Mouse (Mus musculus): ENCODE measurements at regions not wholly inside any gene's neighbourhood (a gene's known extent, or its start where the extent isn't known, plus 50 kb on each side); places are given as distances from the start of the nearest gene placed in this dataset.

DNA sequence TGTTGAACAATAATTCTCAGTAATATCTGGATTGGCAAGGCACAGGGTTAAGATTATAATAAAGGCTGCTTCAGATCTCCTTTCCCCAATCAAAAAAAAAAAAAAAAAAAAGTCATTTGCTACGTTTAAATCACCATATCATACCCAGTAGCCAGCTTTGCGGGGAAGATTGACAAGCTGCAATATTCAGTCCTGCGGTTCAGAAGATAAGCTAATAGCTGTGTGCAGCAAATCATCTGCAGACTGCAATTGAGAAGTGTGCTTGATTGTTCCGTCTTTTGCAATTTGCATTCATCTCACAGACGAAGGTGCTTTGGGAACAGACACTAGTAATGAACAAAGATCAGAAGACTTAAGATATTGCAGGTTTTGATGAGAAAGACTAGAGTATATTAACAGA, 163.8 kb upstream of the Dsel start:
- peaks cover 5% of the 10 kb centered on the region for H3K9me3 ChIP-seq (replicated peaks; ENCODE audit: low read length)
- H3K9ac ChIP-seq (ENCODE audit: insufficient read depth, low read depth) = no peak overlapping the region
- no peaks in the 10 kb centered on the region for H3K4me1 ChIP-seq (ENCODE audit: control insufficient read depth in 1 of 2, insufficient read depth in 2 of 2)
- no peak for TF ChIP-seq MEF2A (IDR thresholded peaks at IDR 0.05; ENCODE audit: borderline replicate concordance, low read depth, low read length)
- TF ChIP-seq ELF1 (IDR thresholded peaks at IDR 0.05; ENCODE audit: low read depth, low read length) = no peak
- no peak for TF ChIP-seq BHLHE40 (IDR thresholded peaks at IDR 0.05; ENCODE audit: low read depth, low read length)
- no peak for TF ChIP-seq SMC3 (IDR thresholded peaks at IDR 0.05; ENCODE audit: low read depth, low read length)
- no peak for TF ChIP-seq POLR2AphosphoS2 (IDR thresholded peaks at IDR 0.05; ENCODE audit: low read depth, low read length)
- no peak for TF ChIP-seq CHD1 (IDR thresholded peaks at IDR 0.05; ENCODE audit: low read depth, low read length)
- no peaks in the 10 kb centered on the region for H3K79me2 ChIP-seq (replicated peaks; ENCODE audit: control insufficient read depth, extremely low read depth, insufficient read depth, poor library complexity, severe bottlenecking)
- dilution Hi-C loops (cut with MboI; ENCODE audit: extremely low pct_ligation_motif_present, extremely low pct_unique_long_range_greater_than_20kb, low sequenced_read_pairs) (no loop called here), in situ Hi-C loops (cut with MboI; ENCODE audit: low pct_ligation_motif_present, low pct_unique_long_range_greater_than_20kb, low sequenced_read_pairs) (no loop called here)
- no peaks in the 10 kb centered on the region for H3K27me3 ChIP-seq (replicated peaks)
- no peak overlapping the region for H3K27ac ChIP-seq (ENCODE audit: insufficient read depth, low read depth)
- no peak overlapping the region for H3K4me2 ChIP-seq (ENCODE audit: insufficient read depth, low read depth, poor library complexity, severe bottlenecking)
- no peaks in the 10 kb centered on the region for H3K36me3 ChIP-seq (replicated peaks in 1 of 2; ENCODE audit: control insufficient read depth in 1 of 2, insufficient read depth in 1 of 2, low read length in 1 of 2)
- DNase-seq (ENCODE audit: extremely low read depth) = no peak
- H3K4me3 ChIP-seq (replicated peaks in 1 of 3; ENCODE audit: low read depth in 2 of 3, low read length in 2 of 3, poor library complexity in 1 of 3) = no peak overlapping the region

Data from CH12.LX (cell line).